10 mouse cellular contexts compared by ENCODE assay signal in genomic region chr16:23109350-23110280, GRCm38 (mm10). TPM values are rescaled to one million over a fixed set of nuclear protein-coding genes. Genes with fewer than 3 reads are reported as not detected.
DNase-seq lines count a peak whose midpoint lies in the region; ATAC-seq and TF ChIP-seq lines count a peak whose summit lies in the region.
"Had no signal": no experiment of that assay in that cellular context is flagged by ENCODE, and none has a peak within 500 bp of the region (broad histone marks: within the 10 kb centered on the region; RNA-seq: fewer than 3 reads in every experiment).

No protein-coding gene starts in this region.

- peak overlapping the region; percentile 96 for H3K4me3 ChIP-seq in heart, embryonic 10.5 days
- H3K4me3 ChIP-seq in E14TG2a.4 (replicated peaks; ENCODE audit: low read length), result peak overlapping the region; percentile 100
- H3K4me3 ChIP-seq in forebrain, embryonic 15.5 days, result peak overlapping the region; percentile 76
- H3K4me3 ChIP-seq in liver, embryonic 16.5 days (ENCODE audit: low read depth, low read length), result peak overlapping the region; percentile 94

- no peaks in the 10 kb centered on the region for H3K27me3 ChIP-seq in heart, embryonic 10.5 days (ENCODE audit: insufficient read depth, poor library complexity, severe bottlenecking)
- no peaks in the 10 kb centered on the region for H3K27me3 ChIP-seq in E14TG2a.4 (ENCODE audit: insufficient read depth, low read length)
- no peaks in the 10 kb centered on the region for H3K27me3 ChIP-seq in forebrain, embryonic 15.5 days
- no peaks in the 10 kb centered on the region for H3K27me3 ChIP-seq in liver, embryonic 16.5 days (ENCODE audit: control insufficient read depth, insufficient read depth, low read depth, low read length)

- no peak for ATAC-seq in forebrain, embryonic 15.5 days (replicated peaks)
- no peak for ATAC-seq in liver, embryonic 16.5 days (ENCODE audit: low read depth)
- ATAC-seq in granulocyte monocyte progenitor cell, adult 5-6 weeks (replicated peaks; ENCODE audit: poor library complexity, severe bottlenecking), result no peak

- no peak for DNase-seq in heart, embryonic 10.5 days (ENCODE audit: low spot score)
- DNase-seq in heart, adult 11 months, result no peak
- no peak for DNase-seq in layer of hippocampus, postnatal 25 days (ENCODE audit: extremely low spot score in 1 of 2, low spot score in 1 of 2)
- no peak for DNase-seq in T-cell, adult 2 months (ENCODE audit: low spot score)

- no peaks in the 10 kb centered on the region for H3K9me3 ChIP-seq in heart, embryonic 10.5 days
- H3K9me3 ChIP-seq in E14TG2a.4 (ENCODE audit: low read length), result no peaks in the 10 kb centered on the region
- H3K9me3 ChIP-seq in forebrain, embryonic 15.5 days, result no peaks in the 10 kb centered on the region
- H3K9me3 ChIP-seq in liver, embryonic 16.5 days (replicated peaks; ENCODE audit: control insufficient read depth, low read length), result no peaks in the 10 kb centered on the region

- peaks cover 6% of the 10 kb centered on the region; the same call in 1 of the 2 replicates for H3K4me1 ChIP-seq in heart, embryonic 10.5 days
- peaks cover 27% of the 10 kb centered on the region for H3K4me1 ChIP-seq in E14TG2a.4 (replicated peaks; ENCODE audit: low read depth, low read length)
- H3K4me1 ChIP-seq in forebrain, embryonic 15.5 days, result peaks cover 44% of the 10 kb centered on the region
- H3K4me1 ChIP-seq in liver, embryonic 16.5 days (ENCODE audit: control insufficient read depth, low read depth, low read length), result peaks cover 12% of the 10 kb centered on the region

- no peak for TF ChIP-seq CTCF in E14TG2a.4 (conservative IDR thresholded peaks at IDR 0.05; ENCODE audit: low read length)

- H3K4me2 ChIP-seq in forebrain, embryonic 15.5 days (replicated peaks), result peak overlapping the region; percentile 91
- H3K4me2 ChIP-seq in liver, embryonic 16.5 days (ENCODE audit: low read depth, low read length), result peak overlapping the region; percentile 85

- H3K9ac ChIP-seq in forebrain, embryonic 15.5 days (replicated peaks), result peak overlapping the region; percentile 98
- peak overlapping the region; percentile 97 for H3K9ac ChIP-seq in liver, embryonic 16.5 days (ENCODE audit: low read depth, low read length)

- H3K36me3 ChIP-seq in heart, embryonic 10.5 days, result peaks cover 59% of the 10 kb centered on the region
- peaks cover 67% of the 10 kb centered on the region for H3K36me3 ChIP-seq in E14TG2a.4 (ENCODE audit: insufficient read depth, low read length)
- peaks cover 53% of the 10 kb centered on the region for H3K36me3 ChIP-seq in forebrain, embryonic 15.5 days
- peaks cover 49% of the 10 kb centered on the region for H3K36me3 ChIP-seq in liver, embryonic 16.5 days (ENCODE audit: control insufficient read depth, insufficient read depth)

- H3K27ac ChIP-seq in heart, embryonic 10.5 days, result peak overlapping the region; percentile 22; the same call in 1 of the 2 replicates
- H3K27ac ChIP-seq in forebrain, embryonic 15.5 days (replicated peaks), result no peak overlapping the region
- peak overlapping the region; percentile 96 for H3K27ac ChIP-seq in liver, embryonic 16.5 days (ENCODE audit: low read length)

- WGBS in heart, embryonic 10.5 days, result 64% methylated on average over 5 of the region's 5 CpGs
- 54% methylated on average over 5 of the region's 5 CpGs for whole genome bisulfite sequencing in forebrain, embryonic 15.5 days
- 36% methylated on average over 5 of the region's 5 CpGs for WGBS in liver, embryonic 16.5 days (ENCODE audit: insufficient replicate concordance)

RNA-seq across cellular contexts. Expression of gene Eif4a2, which starts 2.4 kb away (rescaled TPM):
- polyA plus RNA-seq in heart, embryonic 10.5 days (2016; fragmentation: Nextera tagmentation; extraction: Ambion mirVana), result 163 and 184 TPM in 2 replicates
- 338 and 359 TPM in 2 replicates for polyA plus RNA-seq in forebrain, embryonic 15.5 days (2015; fragmentation: Nextera tagmentation; extraction: Ambion mirVana)
- polyA plus RNA-seq in liver, embryonic 16.5 days (2015; fragmentation: Nextera tagmentation; extraction: Ambion mirVana), result 57.0 and 58.0 TPM in 2 replicates
- 322 and 433 TPM in 2 replicates for total RNA-seq in granulocyte monocyte progenitor cell, adult 5-6 weeks (2014; fragmentation: Nextera tagmentation)
- 678 and 830 TPM in 2 replicates for total RNA-seq in granulocyte monocyte progenitor cell, adult 5-6 weeks (2017)
- 100 to 1,000 TPM; 898 to 914 TPM for total RNA-seq in layer of hippocampus, postnatal 25 days (2021)

RNA-seq across cellular contexts. Expression of gene Rfc4, which starts 17.9 kb away (rescaled TPM):
- polyA plus RNA-seq in heart, embryonic 10.5 days (2016; fragmentation: Nextera tagmentation; extraction: Ambion mirVana), result 134 and 158 TPM in 2 replicates
- 71.7 and 87.2 TPM in 2 replicates for polyA plus RNA-seq in forebrain, embryonic 15.5 days (2015; fragmentation: Nextera tagmentation; extraction: Ambion mirVana)
- 104 and 124 TPM in 2 replicates for polyA plus RNA-seq in liver, embryonic 16.5 days (2015; fragmentation: Nextera tagmentation; extraction: Ambion mirVana)
- 100.0 and 117 TPM in 2 replicates for total RNA-seq in granulocyte monocyte progenitor cell, adult 5-6 weeks (2014; fragmentation: Nextera tagmentation)
- total RNA-seq in granulocyte monocyte progenitor cell, adult 5-6 weeks (2017), result 78.2 and 92.9 TPM in 2 replicates
- total RNA-seq in layer of hippocampus, postnatal 25 days (2021), result 1 to 10 TPM; 4.8 TPM

RNA-seq across cellular contexts. Expression of gene Adipoq, which starts 36.7 kb away (rescaled TPM):
- polyA plus RNA-seq in heart, embryonic 10.5 days (2016; fragmentation: Nextera tagmentation; extraction: Ambion mirVana), result 0.14 TPM in 1 of 2 replicates, not detected in the other
- not detected in 2 replicates for polyA plus RNA-seq in forebrain, embryonic 15.5 days (2015; fragmentation: Nextera tagmentation; extraction: Ambion mirVana)
- not detected in 2 replicates for polyA plus RNA-seq in liver, embryonic 16.5 days (2015; fragmentation: Nextera tagmentation; extraction: Ambion mirVana)
- not detected in 2 replicates for total RNA-seq in granulocyte monocyte progenitor cell, adult 5-6 weeks (2014; fragmentation: Nextera tagmentation)
- 0.15 TPM in 1 of 2 replicates, not detected in the other for total RNA-seq in granulocyte monocyte progenitor cell, adult 5-6 weeks (2017)
- total RNA-seq in layer of hippocampus, postnatal 25 days (2021), result not detected
- total RNA-seq: common myeloid progenitor, adult 5-6 weeks; megakaryocyte progenitor cell, adult 5-6 weeks had no signal

RNA-seq across cellular contexts. Expression of gene Kng1, which starts 52.0 kb away (rescaled TPM):
- 0.20 and 5.1 TPM in 2 replicates for polyA plus RNA-seq in heart, embryonic 10.5 days (2016; fragmentation: Nextera tagmentation; extraction: Ambion mirVana)
- polyA plus RNA-seq in forebrain, embryonic 15.5 days (2015; fragmentation: Nextera tagmentation; extraction: Ambion mirVana), result 0.80 TPM in 1 of 2 replicates, not detected in the other
- 1,254 and 1,294 TPM in 2 replicates for polyA plus RNA-seq in liver, embryonic 16.5 days (2015; fragmentation: Nextera tagmentation; extraction: Ambion mirVana)
- not detected in 2 replicates for total RNA-seq in granulocyte monocyte progenitor cell, adult 5-6 weeks (2014; fragmentation: Nextera tagmentation)
- total RNA-seq in granulocyte monocyte progenitor cell, adult 5-6 weeks (2017), result not detected in 2 replicates
- not detected for total RNA-seq in layer of hippocampus, postnatal 25 days (2021)
- total RNA-seq: common myeloid progenitor, adult 5-6 weeks; megakaryocyte progenitor cell, adult 5-6 weeks had no signal
